Mouse (Mus musculus): ENCODE measurements around the gene Fkrp.

DNA sequence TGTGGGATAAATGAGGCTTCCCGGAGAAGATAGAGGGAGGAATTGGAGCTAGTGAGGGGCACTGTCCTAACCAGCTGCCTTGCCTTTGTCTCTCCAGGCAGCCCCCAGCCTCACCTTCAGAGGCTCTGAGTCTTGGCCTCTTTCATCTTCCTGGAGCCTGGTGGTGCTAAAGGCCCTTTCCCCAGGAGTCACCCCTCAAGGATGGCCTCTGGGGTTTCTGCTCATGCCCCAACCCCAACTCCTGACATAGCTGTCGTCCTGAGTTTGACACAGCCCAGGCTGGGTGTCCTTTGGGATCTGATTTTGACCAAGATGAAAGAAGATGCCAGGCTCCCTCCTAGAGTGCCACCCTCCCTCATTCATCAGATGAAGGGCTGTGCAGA, 23.6 kb upstream of the Fkrp start:
- TF ChIP-seq CTCF (IDR thresholded peaks at IDR 0.05; ENCODE audit: borderline replicate concordance, extremely low read depth, insufficient read depth, insufficient read length) (no peak), POLR2A (IDR thresholded peaks at IDR 0.05; ENCODE audit: borderline replicate concordance, extremely low read depth, insufficient read depth, insufficient read length, poor library complexity, severe bottlenecking) (no peak)

All from brain, embryonic 14.5 days (tissue).